Mouse (Mus musculus): Measurements from ENCODE around the gene Atrnl1.
"Not testable (repeated sequence)": the region's sequence is repeated elsewhere in the genome, so short reads cannot be mapped to it uniquely, and the experiment has no call there.

Gene Atrnl1

DNA sequence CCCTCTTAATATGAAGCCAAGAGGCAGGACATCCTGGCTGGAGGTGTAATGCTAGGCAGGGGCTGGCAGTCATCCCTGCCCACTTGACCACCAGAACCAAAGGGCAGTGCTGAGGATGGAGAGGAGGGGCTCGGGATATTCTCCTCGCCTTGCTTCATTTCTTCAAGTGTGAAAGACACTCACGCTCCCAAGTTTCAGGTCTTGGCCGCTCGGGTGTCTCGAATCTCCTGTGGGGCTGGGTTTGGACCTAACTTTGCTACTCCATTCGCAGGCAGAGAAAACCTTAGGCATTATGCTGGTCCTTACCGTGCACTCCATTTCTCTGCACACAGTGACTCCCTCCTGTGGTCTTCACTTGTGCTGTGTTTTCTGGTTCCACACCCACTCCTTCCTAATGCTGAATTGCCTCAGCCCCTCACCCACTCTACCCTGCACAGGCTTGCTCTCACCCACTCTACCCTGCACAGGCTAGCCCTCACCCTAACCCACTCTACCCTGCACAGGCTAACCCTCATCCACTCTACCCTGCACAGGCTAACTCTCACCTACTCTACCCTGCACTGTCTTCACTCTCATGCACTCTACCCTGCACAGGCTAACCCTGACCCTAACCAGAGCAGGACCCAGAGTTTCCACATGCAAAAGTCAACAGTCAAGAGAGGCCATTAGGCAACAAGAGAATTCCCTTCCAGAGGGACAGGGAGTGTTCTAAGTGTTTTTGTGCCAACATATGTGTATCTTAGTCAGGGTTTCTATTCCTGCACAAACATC lies 410.9 kb downstream of the Atrnl1 start:
- DNase-seq (ENCODE audit: low read depth, low spot score), result no peak

DNA sequence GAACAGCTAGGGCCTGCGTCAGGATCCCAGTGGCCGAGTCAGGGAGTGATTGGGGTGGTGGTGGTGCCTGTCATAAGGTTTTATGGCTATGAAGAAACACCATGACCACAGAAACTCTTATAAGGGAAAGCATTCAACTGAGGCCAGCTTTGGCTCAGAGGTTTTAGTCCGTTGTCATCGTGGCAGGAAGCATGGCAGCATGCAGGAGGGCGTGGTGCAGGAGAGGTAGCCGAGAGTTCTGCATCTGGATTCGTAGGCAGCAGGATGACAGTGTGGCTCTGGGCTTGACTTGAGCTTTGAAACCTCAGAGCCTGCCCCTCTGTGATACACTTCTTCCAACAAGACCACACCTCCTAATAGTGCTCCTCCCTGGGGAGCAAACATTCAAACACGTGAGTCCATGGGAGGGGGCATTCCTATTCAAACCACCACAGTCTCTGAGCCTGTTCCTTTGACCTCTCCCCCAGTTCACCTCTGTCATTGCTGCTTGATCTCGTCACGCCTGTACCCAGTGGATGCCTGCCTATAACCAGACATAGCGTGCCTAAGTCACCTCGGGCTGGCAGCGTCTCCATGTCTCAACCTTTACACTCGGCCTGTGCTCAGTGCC lies 412.5 kb downstream of the Atrnl1 start:
- peak; percentile 38 for DNase-seq (ENCODE audit: low read depth, low spot score)

DNA sequence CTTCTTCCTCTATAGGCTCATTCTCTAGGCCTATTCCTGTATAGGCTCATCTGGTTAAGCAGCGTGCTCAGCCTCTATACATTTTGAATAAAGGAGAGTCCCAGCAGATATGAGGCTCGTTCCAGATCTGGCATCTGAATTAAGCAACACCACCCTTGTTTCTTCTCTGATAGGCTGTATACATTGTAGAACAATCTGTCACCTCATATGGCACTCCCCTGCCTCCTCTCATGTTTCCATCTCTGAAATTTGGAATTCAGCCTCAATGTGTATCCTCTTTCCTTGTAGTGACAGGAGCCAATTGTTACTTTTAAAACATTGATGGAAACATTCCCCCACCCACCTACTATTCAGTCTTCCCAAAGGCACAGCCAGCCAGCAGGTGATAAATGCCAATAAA lies 414.2 kb downstream of the Atrnl1 start:
- DNase-seq (ENCODE audit: low read depth, low spot score), result no peak

DNA sequence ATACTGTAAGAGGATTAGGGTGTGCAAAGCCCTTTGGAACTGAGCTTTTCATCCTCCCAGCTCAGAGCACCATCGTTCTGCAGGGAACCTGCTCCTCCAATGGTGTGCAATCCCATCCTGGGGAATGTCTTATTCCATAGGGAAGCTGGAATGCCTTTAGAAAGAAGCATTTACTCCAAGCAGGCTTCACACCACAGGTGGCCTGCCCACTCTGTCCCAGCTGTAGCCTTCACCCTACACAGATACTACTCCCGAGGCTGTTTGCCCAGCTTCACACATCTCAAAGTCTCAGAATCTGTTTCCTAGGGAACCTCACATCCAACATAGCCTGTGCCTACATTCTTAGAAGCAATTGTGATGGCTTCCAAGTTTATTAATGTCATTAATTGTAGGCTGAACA lies 418.8 kb downstream of the Atrnl1 start:
- no peak for DNase-seq (ENCODE audit: low read depth, low spot score)

DNA sequence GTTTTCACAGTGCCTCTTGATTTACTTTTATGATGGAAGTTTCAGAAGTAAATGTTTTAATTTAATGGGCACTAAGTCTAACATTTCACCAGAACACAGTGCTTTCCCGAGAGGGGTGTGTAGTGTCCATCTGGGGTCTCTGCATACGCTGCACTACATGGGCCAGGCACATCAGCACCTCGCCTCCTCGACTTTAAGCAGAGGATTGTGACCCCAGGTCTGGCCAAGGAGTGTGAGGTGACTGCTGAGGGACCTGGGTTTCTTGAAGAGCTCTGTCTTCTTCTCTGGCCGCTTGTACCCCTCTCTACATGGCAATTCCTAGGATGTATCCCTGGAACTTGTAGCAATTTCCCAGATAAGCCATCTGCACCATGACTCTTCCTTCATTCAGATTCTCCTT lies 422.4 kb downstream of the Atrnl1 start:
- DNase-seq (ENCODE audit: low read depth, low spot score), result no peak

DNA sequence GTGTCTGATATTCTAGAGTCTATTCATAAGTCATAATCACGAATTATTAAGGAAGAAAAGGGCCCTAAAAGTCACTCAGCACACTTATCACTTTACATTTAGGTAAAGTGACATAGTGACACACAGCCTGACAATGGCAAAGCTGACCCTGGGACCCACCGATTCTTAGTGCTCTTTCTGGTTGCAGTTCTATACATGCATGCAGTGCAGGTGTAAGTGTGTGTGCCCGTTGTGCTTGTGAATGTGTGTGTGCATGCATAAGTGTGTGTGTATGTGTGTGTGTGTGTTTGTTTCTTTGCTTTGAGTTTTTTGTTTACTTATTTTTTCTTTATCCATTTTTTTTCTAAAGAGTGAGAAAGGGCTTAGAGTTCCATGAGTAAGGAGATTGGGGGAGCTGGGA lies 425.3 kb downstream of the Atrnl1 start:
- DNase-seq (ENCODE audit: low read depth, low spot score), result no peak

DNA sequence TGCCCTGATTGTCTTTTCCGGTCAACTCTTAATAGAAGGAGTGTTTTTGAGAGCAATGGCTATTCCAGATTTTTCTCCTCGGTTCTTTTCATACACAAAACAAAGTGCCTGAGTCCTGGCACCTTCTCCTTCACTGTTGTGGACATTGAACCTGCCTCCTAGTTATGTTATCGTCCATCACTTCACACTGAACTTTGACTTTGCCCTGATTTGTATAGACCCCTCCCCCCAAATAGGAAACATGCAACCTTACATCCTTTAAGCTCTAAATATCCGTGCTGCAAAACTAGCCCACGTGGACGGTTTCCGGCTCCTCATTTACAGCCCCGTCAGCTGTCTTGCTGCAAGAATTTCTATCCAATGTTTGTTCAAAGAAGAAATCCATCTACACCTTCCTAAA lies 432.3 kb downstream of the Atrnl1 start:
- DNase-seq (ENCODE audit: low read depth, low spot score), result no peak

DNA sequence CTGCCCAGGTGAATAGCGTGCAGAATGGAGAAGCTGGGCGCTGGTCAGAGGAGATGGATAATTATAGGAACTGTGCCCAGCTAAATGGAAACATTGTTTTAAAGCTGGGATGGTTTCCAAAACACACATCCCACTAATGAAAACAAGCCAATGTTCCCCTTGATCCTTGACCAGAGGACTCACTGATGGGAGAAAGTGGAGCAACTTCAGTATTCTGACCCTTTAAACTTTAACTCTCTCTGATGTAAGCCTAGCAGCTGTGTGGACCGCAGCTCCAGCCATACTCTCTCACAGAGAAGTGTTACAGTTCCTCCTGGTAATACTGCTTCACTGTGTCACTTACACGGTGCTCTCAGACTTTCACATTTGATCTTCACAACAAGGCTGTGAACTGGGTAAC lies 432.7 kb downstream of the Atrnl1 start:
- no peak for DNase-seq (ENCODE audit: low read depth, low spot score)

DNA sequence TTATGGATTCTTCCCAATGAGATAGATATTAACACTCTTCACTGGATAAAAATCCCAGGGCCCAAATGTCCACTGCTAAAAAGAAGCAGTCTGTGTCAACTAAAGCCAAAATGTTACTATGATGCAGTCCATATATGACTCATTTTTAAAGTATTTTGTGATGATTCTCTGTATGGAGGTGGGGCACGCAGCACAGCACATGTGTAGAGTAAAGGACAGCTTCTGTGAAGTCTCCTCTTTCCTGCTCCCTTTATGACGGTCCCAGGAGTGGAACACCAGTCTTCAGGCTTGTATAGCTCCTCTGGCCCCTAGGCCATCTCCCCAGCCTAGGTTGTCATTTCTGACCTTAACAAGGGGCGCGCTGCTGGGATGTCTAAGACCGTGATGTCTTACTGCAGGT lies 434.0 kb downstream of the Atrnl1 start:
- DNase-seq (ENCODE audit: low read depth, low spot score), result no peak

DNA sequence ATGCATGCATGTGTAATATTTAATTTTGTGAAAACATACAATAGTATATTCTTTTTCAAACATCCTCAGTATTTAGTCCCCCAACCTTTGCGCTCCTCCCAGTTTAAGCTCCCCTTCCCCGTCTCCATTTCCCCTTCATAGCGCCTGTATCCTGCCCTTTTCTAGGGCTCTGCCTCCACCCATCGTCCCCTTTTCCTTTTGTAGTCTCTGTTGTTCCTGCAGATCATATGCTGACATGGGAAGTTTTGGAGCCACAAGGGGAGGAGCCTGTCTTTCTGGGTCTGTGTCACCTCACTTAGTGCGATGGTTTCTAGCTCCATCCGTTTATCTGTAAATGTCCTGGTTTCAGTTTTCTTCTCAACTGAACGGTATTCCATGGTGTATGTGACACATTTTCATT lies 435.8 kb downstream of the Atrnl1 start:
- no peak for DNase-seq (ENCODE audit: low read depth, low spot score)

DNA sequence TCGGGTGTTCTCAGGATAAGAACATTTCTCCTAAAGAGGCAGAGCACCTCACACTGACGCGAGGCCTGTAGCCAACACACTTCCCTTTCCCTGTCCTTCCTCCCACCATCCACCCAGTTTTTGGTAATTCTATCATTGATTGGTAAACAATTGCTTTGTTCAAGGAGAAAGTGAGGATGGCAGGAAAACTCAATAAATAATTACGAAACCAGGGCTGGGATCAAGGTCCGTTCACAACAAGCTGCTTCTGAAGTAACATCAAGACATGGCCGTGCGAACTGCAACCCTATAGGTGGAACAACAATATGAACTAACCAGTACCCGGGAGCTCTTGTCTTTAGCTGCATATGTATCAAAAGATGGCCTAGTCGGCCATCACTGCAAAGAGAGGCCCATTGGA lies 439.6 kb downstream of the Atrnl1 start:
- DNase-seq (ENCODE audit: low read depth, low spot score), result not testable (repeated sequence)

DNA sequence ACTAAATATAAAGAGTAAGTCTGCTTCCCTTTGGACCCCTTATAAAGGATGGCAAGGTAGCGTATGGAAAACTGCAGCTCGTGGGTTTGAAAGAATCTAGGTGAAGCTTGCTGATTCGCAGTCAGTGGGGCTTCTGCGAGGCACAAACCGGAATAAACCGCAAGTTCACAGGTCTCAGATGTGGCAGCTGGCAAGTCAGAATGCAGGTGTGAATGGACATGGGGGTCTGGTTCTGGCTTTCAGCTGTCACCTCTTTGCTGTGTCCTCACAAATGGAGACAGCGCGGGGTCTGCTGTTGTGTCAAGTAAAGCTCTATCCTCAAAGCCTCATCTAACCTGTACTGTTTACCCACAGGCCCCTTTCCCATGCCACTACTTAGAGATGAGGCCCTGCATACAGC lies 440.2 kb downstream of the Atrnl1 start:
- DNase-seq (ENCODE audit: low read depth, low spot score), result no peak

DNA sequence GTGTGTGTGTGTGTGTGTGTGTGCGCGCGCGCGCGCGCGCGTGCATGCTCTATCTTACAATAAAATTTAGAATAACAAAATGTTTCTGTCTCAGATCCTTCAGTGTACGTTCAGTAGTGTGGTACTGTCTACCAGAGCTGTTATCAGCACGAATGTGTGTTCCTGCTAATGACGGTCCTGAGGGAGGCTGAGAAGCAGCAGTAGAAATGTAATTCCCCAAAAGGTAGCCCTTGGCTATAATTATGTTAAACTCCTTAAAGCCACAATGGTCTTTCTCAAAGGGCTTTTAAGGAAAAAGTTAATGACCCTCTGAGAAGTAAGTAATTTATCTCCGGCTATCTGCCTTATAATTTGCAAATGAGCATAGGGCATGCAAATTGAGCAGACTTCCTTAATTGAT lies 441.1 kb downstream of the Atrnl1 start:
- no peak for DNase-seq (ENCODE audit: low read depth, low spot score)

DNA sequence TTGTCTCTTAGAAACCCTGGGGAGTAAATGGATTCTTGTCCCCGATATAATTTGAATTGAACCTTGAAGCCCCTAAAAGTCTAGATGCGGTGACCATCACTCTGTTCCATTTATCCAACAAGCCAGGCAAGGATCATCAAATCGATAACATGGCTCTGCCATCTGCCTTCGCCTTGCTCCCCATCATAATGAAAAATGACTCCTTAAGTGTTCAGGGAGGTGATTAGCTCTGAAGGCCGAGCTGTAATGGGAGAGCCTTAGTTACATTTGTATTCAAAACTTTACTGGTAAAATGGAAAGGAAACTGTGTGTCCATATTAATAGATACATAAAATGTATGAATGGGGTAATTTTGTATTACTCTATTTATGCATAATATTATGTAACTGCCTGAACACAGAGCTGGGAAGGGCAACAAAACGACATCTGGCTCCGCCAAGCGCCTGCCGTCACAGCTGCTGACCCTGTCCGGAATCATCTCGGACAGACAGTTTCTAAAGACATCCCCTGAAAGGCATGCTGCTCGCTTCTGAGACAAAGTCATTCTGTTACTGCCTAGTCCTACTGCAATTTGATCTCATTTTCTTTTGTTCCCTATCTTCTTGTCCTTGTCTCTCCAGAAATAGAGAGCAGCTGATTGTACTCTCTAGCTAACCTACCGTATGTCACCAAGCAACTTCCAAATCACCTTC lies 441.8 kb downstream of the Atrnl1 start:
- DNase-seq (ENCODE audit: low read depth, low spot score), result no peak

DNA sequence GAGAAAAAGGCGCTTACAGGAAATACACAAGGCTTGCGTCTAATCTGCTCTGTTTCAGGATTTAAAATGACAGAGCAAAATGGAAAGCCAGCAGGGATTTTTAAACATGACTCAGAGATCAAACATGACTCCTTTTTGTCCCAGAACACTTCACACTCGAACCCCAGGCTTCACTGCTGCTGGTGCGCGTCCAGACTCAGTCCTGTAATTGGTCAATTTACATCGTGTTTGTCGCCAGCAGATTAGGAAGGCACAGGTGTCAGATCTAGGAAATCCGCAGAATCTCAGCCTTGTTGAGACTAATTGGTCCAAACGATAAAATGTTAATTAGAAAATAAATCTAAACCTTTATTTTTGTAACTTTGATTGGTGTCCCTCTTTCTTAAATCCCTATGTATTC lies 448.9 kb downstream of the Atrnl1 start:
- no peak for DNase-seq (ENCODE audit: low read depth, low spot score)

DNA sequence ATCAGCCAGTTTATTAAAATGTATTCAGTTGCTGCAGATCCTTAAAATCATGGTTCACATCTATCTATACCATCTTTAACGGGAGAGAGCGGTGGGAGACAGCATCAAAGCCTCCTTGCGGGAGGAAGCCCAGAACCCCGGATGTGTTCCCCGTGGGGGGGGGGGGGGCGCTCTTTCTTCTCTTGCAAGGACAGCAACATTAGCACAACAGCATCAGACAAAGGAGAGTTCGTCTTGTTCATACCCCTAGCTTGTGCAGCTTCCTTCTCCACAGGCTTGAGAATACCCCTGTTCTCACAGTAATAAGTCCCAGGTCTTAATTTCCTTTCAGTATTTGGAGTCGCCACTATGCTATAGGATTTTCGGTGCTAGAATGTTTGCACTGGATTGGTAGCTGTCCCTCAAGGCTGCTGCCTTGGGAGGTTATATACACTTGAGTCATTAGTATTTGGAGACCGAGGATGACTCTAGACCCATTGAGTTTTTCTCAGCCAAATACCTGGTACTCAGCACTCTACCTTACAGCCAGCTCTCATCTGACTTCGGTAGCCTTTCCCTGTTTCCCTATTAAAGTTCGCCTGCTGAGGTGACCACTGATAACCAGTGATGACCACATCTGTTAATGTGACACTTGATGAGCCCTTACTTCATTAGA lies 449.5 kb downstream of the Atrnl1 start:
- no peak for DNase-seq (ENCODE audit: low read depth, low spot score)

DNA sequence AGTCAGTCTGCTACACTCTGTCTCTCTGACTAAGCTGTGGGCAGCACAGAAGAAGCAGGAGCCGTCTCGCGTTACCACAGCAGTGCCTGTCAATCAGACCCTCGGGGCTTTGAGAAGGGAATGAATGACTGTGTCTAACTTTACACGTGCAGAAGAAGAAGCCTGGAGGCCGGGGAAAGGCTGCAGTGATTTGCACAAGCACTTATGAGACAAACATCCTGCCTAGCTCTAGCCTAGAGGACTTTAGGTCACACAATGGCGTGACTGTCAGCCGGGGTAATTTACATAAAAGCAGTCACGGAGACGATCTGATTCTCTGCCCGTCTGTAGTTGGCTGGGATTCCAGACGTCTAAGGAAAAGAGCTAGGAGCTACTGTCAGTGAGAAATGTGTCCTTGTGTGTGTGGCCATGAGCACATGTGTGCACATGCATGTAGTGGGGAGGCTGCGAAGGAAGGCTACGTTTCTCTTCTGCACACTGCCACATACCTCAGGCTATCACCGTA lies 450.1 kb downstream of the Atrnl1 start:
- peak; percentile 17 for DNase-seq (ENCODE audit: low read depth, low spot score)

DNA sequence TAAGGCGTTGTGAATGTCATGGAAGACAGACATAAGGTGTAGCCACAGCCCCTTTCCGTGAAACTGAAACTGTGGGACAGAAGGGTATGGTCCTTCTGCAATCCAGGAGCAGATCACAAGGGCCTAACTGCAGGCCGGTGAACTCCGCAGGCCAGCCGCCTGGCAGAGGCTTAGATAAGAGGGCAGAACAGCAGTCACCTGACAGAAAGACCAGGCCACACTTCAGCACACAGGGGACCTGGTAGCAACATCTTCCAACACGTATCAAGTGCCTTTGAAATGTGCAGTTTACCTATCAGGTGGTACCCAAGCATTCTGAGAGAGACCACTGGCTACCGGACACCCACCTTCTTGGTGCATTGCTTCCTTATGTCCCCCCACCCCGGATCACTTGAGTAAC lies 451.1 kb downstream of the Atrnl1 start:
- no peak for DNase-seq (ENCODE audit: low read depth, low spot score)

DNA sequence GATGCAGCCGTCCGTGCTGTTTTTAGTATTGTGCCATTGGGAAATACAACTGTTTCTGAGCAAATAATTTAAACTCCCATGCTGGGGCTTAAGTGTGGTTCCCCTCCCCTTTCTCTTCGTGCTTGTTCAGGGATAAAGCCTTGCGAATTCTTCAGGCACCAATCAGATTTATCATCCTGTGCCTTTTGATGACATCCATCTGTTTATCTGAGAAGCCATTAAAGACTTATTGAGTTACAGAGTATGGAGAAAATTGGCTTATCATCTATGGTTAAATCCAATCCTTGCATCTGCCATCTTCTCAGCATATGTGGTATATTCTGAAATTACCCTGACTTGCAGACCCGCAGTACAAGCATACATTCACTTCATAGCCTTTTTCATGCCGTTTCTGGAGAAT lies 452.7 kb downstream of the Atrnl1 start:
- DNase-seq (ENCODE audit: low read depth, low spot score), result no peak

DNA sequence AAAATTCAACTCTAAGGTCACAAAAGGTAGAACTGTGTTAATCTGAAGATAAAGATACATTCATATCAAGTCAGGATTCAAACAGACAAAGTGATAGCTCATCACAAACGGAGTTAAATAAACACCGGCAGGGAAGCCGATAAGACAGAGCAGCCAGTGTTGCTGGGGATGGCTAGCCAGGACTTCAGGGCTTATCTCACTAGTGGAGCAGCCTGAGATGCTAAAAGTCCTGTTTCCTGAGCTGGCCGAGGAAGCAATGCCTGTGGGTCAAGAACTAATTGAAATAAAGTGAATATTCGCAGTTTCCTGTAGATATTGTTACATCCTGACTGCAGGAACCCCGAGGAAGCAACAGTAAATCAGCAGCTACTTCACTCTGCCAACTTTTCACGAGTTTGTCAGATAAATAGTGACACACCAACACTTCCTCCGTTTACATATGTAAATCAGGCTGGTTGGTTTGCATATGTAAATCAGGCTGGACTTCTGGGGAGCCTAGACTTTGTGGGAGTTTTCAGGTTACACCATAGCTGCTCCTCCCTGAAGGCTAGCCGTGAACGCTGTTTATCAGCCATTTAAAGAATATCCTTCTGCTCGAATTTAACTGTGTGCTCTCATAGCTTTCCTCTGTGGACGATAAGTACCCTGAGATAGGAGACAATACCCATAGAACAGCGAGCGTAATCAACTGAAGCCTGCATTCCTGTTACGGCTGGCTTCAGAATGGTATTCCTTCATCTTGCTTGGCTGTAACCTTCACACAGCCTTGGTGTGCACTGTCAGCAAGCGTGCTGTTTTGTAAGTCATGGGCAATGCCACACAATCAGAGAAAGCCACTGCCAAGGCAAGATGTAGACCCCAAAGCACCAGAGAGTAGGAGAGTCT lies 453.5 kb downstream of the Atrnl1 start:
- peak; percentile 63 for DNase-seq (ENCODE audit: low read depth, low spot score)

DNA sequence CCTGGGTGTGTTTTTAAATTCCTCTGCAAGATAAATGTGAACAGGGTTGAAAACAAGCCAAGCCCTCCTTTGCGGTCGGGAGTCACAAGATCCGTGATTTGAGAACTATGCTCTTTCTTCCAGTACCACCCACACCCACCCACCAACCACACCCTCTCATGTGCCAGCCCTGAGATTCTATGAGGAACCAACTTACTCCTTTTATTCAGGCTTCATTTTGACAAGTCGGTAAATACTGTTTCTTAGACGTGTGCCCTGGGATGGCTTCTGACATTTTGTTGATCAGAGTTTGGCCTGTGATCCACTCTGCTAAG lies 454.1 kb downstream of the Atrnl1 start:
- DNase-seq (ENCODE audit: low read depth, low spot score), result peak; percentile 19

All from R1 (cell line).